Mouse (Mus musculus) gonadal fat pad, adult 2 months (tissue): Measurements from ENCODE around the gene Tnfrsf17. TPM values are rescaled to one million over a fixed set of nuclear protein-coding genes. Genes with fewer than 3 reads are reported as not detected.
"Not testable (repeated sequence)": the region's sequence is repeated elsewhere in the genome, so short reads cannot be mapped to it uniquely, and the experiment has no call there.

Experiments used
- DNase-seq: peaks from one replicate; pipeline ENCODE4 v3.0.0-alpha.2; 2012; ENCODE audit warnings: low read depth
- polyA plus RNA-seq: library from polyadenylated mRNA; depleted of rRNA; stranded (reverse); fragments of >200 nt; gene quantifications from 2 replicates; pipeline ENCODE4 v1.2.3, GENCODE M21; 2012; rRNA removed

The Tnfrsf17 gene
- polyA plus RNA-seq, 1 experiment: 1.5 TPM

- no peak for DNase-seq
These were observed 17.4 kb downstream of the Tnfrsf17 start for GRCm38 (mm10) chr16:11331030-11331429.

- DNase-seq: no peak
These were observed 29.7 kb downstream of the Tnfrsf17 start for GRCm38 (mm10) chr16:11343292-11343815.

GRCm38 (mm10) chr16:11351903-11352302, 38.3 kb downstream of the Tnfrsf17 start:
- no peak for DNase-seq

DNA sequence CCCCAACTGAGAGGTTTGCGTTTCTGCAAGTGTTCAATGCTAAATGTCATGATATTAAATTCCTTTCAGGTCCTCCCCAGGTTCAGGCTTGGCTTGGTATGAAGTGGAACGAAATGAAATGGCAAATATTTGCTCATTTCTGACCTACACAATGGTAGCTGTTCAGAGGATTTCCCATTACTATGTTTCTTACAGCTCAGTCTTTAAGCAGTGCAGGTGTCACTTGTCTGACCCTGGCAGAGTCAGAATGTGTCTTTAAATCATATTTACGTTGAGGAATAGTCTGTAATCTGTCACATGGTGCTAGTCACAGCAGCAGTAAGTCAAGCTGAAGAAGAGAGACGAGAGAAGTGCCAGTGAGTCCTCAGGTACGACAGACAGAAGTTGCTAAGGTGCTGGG, 45.6 kb downstream of the Tnfrsf17 start:
- DNase-seq: no peak

- no peak for DNase-seq
These were observed 46.3 kb downstream of the Tnfrsf17 start for GRCm38 (mm10) chr16:11359919-11360318.

- not testable (repeated sequence) for DNase-seq
These were observed 47.0 kb downstream of the Tnfrsf17 start for GRCm38 (mm10) chr16:11360576-11360975.

DNA sequence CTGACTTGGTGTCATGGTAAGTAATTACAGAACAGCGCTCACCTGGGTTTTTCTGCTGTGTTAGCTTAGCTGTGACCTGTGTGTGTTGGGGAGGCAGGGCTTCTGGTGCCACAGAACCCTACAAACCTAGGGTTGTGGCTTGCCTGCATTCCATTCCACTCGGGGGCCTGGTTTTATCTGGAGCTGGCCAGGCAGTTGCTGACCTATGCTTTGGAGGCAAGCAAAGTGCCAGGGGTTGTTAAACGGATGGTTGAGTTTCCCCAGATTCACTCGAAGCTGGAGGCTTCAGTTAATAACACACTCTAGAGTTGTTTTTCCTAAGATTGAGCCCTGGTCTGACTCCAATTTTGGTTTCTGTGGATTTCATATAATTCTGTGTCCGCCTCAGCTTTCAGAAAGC, 52.0 kb downstream of the Tnfrsf17 start:
- no peak for DNase-seq

DNA sequence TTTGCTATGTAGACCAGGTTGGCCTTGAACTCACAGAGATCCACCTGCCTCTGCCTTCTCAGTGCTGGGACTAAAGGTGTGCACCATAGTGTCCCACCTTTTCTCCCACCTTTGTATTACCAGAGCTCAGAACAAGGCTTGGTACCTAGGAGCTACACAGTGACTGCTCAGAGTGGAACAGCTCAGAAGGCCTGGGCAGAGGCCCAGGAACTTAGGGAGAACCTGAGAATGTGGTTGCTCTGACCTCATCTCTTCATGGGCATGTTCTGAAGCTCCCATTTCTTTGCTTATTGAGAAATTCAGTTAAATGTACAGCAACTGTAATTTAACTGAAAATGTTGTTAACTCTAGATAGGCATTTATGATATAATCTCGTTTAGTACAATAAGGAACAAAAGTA, 53.2 kb downstream of the Tnfrsf17 start:
- DNase-seq: no peak

DNA sequence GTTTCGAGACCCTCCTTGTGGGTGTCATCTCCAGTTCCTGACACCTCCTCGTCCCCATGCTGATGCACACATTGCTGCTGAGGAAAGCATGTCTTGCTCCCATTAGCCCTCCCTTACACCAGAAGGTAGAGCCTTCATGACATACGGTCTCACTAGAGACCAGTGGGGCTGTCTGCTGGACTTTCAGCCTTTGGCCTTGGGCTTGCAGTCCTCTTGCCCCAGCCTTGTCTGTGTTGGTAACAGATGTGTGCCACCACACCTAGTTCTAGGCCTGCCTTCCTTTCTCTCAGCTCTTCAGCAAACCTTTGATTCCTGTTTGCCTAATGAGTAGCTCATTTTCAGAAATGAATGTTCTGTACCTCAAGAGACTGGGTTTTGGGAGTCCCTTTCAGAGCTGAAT, 54.8 kb downstream of the Tnfrsf17 start:
- no peak for DNase-seq

DNA sequence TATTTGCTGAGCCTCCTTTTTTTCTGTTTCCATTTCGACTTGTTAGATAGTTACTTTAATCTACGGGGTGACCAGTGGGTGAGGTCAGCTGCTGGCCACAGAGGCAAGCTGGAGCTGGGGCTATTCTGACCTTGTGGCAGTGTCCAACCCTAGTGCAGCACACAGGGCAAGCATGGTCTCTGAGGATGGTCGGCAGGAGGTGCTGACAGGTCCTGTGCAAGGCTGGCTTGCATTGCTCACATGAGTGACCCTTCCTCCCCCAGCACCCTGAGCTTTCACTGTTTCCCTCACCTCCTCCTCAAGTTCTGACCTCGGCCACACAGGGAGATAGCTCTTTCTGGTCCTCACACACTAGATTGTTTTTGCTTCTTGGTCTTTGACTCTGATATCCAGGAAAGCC, 55.5 kb downstream of the Tnfrsf17 start:
- no peak for DNase-seq

DNA sequence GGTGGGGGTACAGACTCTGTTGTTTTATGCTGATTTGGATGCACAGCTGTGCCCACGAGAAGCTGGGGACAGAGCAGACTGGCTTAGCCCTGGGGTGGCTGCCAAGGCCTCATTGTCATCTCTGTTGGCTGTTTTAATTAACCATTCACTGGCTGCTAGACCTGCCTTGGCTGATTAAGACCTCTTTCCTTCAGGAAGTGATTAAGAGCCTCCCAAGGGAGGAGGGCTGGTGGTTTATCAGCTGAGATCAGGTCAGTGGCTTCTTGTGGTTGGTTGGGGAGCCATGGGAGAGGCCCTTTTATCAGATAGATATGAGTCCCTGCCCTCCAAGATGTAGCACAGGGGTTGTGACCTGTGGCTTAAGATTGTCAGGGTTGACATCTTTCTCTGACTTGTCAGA, 56.0 kb downstream of the Tnfrsf17 start:
- no peak for DNase-seq

Other genes starting within 250 kb of the Tnfrsf17 start
- 276 and 297 TPM in 2 replicates for gene Litaf, start 247.7 kb upstream of the Tnfrsf17 start, polyA plus RNA-seq
- gene Txndc11, start 179.2 kb upstream of the Tnfrsf17 start, polyA plus RNA-seq: 36.4 and 39.1 TPM in 2 replicates
- gene Zc3h7a, start 137.4 kb upstream of the Tnfrsf17 start, polyA plus RNA-seq: 69.8 and 76.3 TPM in 2 replicates
- 8.5 and 8.9 TPM in 2 replicates for gene Rsl1d1, start 110.5 kb upstream of the Tnfrsf17 start, polyA plus RNA-seq
- gene Gspt1, start 59.5 kb upstream of the Tnfrsf17 start, polyA plus RNA-seq: 13.6 and 22.8 TPM in 2 replicates
- 5.6 and 6.1 TPM in 2 replicates for gene Snx29, start 9.1 kb downstream of the Tnfrsf17 start, polyA plus RNA-seq